ENCODE assay signal across 8 mouse cellular contexts in the genomic region with DNA sequence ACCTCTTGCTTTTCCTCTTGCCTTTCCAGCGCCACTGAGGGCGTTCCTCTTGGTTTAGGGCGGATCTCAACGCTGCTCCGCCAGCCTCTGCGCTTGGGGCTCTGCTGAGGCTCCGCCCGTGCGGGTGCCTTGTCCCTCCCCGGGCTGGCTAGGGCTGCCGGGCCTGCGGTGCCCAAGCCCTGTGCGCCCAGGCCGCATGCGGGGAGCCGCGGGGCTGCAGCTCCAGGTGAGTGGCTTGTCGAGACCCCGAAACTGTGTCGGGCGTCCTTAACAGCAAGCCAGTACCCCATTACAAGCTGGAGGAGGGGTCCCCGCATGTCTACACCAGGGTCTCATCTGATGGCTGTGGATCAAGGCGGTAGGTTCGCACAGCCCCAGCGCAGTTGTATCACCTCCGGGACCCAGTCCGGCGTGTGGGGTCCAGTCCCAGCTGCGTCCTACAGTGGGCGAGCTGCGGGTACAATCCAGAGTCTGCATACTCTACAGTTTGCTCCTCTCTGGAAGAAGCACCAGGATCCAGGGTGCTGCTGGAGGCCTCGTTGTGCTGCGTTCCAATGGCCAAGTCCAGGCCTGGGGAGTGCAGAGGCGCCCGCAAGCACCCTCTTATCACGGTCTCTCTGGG. TPM values are rescaled to one million over a fixed set of nuclear protein-coding genes. Genes with fewer than 3 reads are reported as not detected.
DNase-seq lines count a peak whose midpoint lies in the region; ATAC-seq and TF ChIP-seq lines count a peak whose summit lies in the region.

Gene Arntl2 (plus strand): TSS at position 132 of the 622 bp plus-strand sequence.

- H3K4me2 ChIP-seq in forebrain, embryonic 15.5 days (replicated peaks): peak within 1 kb of the TSS; percentile 86
- H3K4me2 ChIP-seq in liver, embryonic 14.5 days (ENCODE audit: low read depth): peak within 1 kb of the TSS; percentile 67
- peak within 1 kb of the TSS; percentile 85 for H3K4me2 ChIP-seq in neural tube, embryonic 12.5 days (replicated peaks)

- H3K4me3 ChIP-seq in forebrain, embryonic 15.5 days: peak within 1 kb of the TSS; percentile 59
- peak within 1 kb of the TSS; percentile 48 to 49 for H3K4me3 ChIP-seq in liver, embryonic 14.5 days (ENCODE audit: insufficient read depth in 1 of 2, low read depth in 2 of 2, low read length in 2 of 2)
- H3K4me3 ChIP-seq in neural tube, embryonic 12.5 days: peak within 1 kb of the TSS; percentile 40
- peak within 1 kb of the TSS; percentile 16 for H3K4me3 ChIP-seq in thymus, adult 2 months (ENCODE audit: control insufficient read depth, insufficient read depth, low read length)

- intact Hi-C loops in heart, postnatal 10 days (cut with DNase I): no loop called here

- no peak for TF ChIP-seq POLR2A in thymus, adult 2 months (IDR thresholded peaks at IDR 0.05; ENCODE audit: control insufficient read depth, extremely low read depth, insufficient read depth, low read length, poor library complexity)

- peak; percentile 58 for DNase-seq in ES-CJ7 (ENCODE audit: low read depth, low spot score)
- peak; percentile 38 for DNase-seq in cerebellum, adult 11-12 months
- DNase-seq in heart, postnatal 10 days: peak; percentile 79 to 81
- peak; percentile 63 to 84 for DNase-seq in kidney, postnatal 36 days
- DNase-seq in liver, embryonic 14.5 days (ENCODE audit: low read depth in 3 of 3, low spot score in 3 of 3): peak in 1 of 3 experiments; percentile 16
- DNase-seq in thymus, adult 2 months: peak; percentile 27

- 2% methylated on average over 36 of the region's 36 CpGs for WGBS in forebrain, embryonic 15.5 days
- 1% methylated on average over 36 of the region's 36 CpGs for WGBS in liver, embryonic 14.5 days (ENCODE audit: insufficient replicate concordance)
- WGBS in neural tube, embryonic 12.5 days: 2% methylated on average over 36 of the region's 36 CpGs
- 4% methylated on average over 36 of the region's 36 CpGs for WGBS in thymus, adult 2 months

- peaks cover 11% of the 10 kb centered on the region for H3K4me1 ChIP-seq in forebrain, embryonic 15.5 days
- 0 out of 4 replicates have a peak, but pooled peaks cover 0 to 5% of the 10 kb centered on the region in 2 experiments for H3K4me1 ChIP-seq in liver, embryonic 14.5 days (replicated peaks; ENCODE audit: control insufficient read depth in 2 of 2, insufficient read depth in 2 of 2, low read length in 1 of 2)
- peaks cover 11% of the 10 kb centered on the region for H3K4me1 ChIP-seq in neural tube, embryonic 12.5 days
- no peaks in the 10 kb centered on the region for H3K4me1 ChIP-seq in thymus, adult 2 months (replicated peaks; ENCODE audit: control insufficient read depth, insufficient read depth, low read length)

- H3K36me3 ChIP-seq in forebrain, embryonic 15.5 days: no peaks in the 10 kb centered on the region
- no peaks in the 10 kb centered on the region for H3K36me3 ChIP-seq in liver, embryonic 14.5 days (replicated peaks; ENCODE audit: control insufficient read depth, insufficient read depth, low read depth)
- H3K36me3 ChIP-seq in neural tube, embryonic 12.5 days: no peaks in the 10 kb centered on the region
- no peaks in the 10 kb centered on the region for H3K36me3 ChIP-seq in thymus, adult 2 months (ENCODE audit: control insufficient read depth, insufficient read depth, low read length)

- no peak for TF ChIP-seq CTCF in liver, embryonic 14.5 days (IDR thresholded peaks at IDR 0.05; ENCODE audit: low read depth)
- no peak for TF ChIP-seq CTCF in thymus, adult 2 months (IDR thresholded peaks at IDR 0.05; ENCODE audit: borderline replicate concordance, control insufficient read depth, extremely low read depth, insufficient read depth, low read length, poor library complexity)

- ATAC-seq in forebrain, embryonic 15.5 days (replicated peaks): peak; percentile 98
- peak; percentile 80 for ATAC-seq in liver, embryonic 14.5 days (ENCODE audit: insufficient read depth)
- peak; percentile 91 for ATAC-seq in neural tube, embryonic 12.5 days (ENCODE audit: low FRiP score, low read depth)

- no peak for TF ChIP-seq EP300 in liver, embryonic 14.5 days (IDR thresholded peaks at IDR 0.05; ENCODE audit: low read depth)

- no peak within 1 kb of the TSS for H3K27ac ChIP-seq in forebrain, embryonic 15.5 days (replicated peaks)
- no peak within 1 kb of the TSS for H3K27ac ChIP-seq in liver, embryonic 14.5 days
- H3K27ac ChIP-seq in neural tube, embryonic 12.5 days: no peak within 1 kb of the TSS
- no peak within 1 kb of the TSS for H3K27ac ChIP-seq in thymus, adult 2 months (ENCODE audit: control insufficient read depth, insufficient read depth, low read length)

- H3K27me3 ChIP-seq in forebrain, embryonic 15.5 days: peaks cover 2% of the 10 kb centered on the region; the same call in 1 of the 2 replicates
- H3K27me3 ChIP-seq in liver, embryonic 14.5 days (ENCODE audit: control insufficient read depth, insufficient read depth, low read length): 0 out of 2 replicates have a peak, but pooled peaks cover 10% of the 10 kb centered on the region
- H3K27me3 ChIP-seq in neural tube, embryonic 12.5 days (replicated peaks): 0 out of 2 replicates have a peak, but pooled peaks cover 11% of the 10 kb centered on the region
- peaks cover 8% of the 10 kb centered on the region for H3K27me3 ChIP-seq in thymus, adult 2 months (ENCODE audit: control insufficient read depth, insufficient read depth, low read length)

- peak within 1 kb of the TSS; percentile 57 for H3K9ac ChIP-seq in forebrain, embryonic 15.5 days (replicated peaks)
- no peak within 1 kb of the TSS; the same call in 1 of the 2 replicates for H3K9ac ChIP-seq in liver, embryonic 14.5 days (replicated peaks)
- peak within 1 kb of the TSS; percentile 57; the same call in 1 of the 2 replicates for H3K9ac ChIP-seq in neural tube, embryonic 12.5 days

- no peaks in the 10 kb centered on the region for H3K9me3 ChIP-seq in forebrain, embryonic 15.5 days
- no peaks in the 10 kb centered on the region for H3K9me3 ChIP-seq in liver, embryonic 14.5 days (ENCODE audit: control insufficient read depth, low read length)
- H3K9me3 ChIP-seq in neural tube, embryonic 12.5 days: no peaks in the 10 kb centered on the region

RNA-seq across cellular contexts. Expression of gene Arntl2, which starts in this region (rescaled TPM):
- polyA plus RNA-seq in forebrain, embryonic 15.5 days (2015; fragmentation: Nextera tagmentation; extraction: Ambion mirVana): 2.6 and 2.7 TPM in 2 replicates
- total RNA-seq in heart, postnatal 10 days (2021): 1 to 10 TPM; 1.4 to 1.5 TPM
- 0.47 and 0.49 TPM in 2 replicates for polyA plus RNA-seq in liver, embryonic 14.5 days (2012; rRNA removed)
- polyA plus RNA-seq in liver, embryonic 14.5 days (2014; fragmentation: Nextera tagmentation; extraction: Ambion mirVana): 0.08 and 0.10 TPM in 2 replicates
- polyA plus RNA-seq in neural tube, embryonic 12.5 days (2016; fragmentation: Nextera tagmentation; extraction: Ambion mirVana): 1.9 and 2.5 TPM in 2 replicates
- polyA plus RNA-seq in thymus, adult 2 months (2012; rRNA removed): 5.2 and 6.2 TPM in 2 replicates

Comparison
In these comparisons a context has a peak if more than half of its experiments do, and no peak if none do; other contexts are left out.
1. Peak in ATAC-seq, H3K4me3 ChIP-seq and H3K4me2 ChIP-seq in liver, embryonic 14.5 days; RNA of the gene not detected or under 1 TPM.